Mouse (Mus musculus) bone marrow, adult 2 months (tissue): ENCODE measurements around the gene Rbm12.

Experiments
- CTCF ChIP-seq: fragments of 200-500 bp; IDR thresholded peaks from 2 replicates; pipeline ENCODE4 v1.5.1; 2011; ENCODE audit warnings: low read length, control low read depth; ENCODE audit not compliant: control insufficient read depth, insufficient read depth
- POLR2A ChIP-seq: fragments of 200-500 bp; IDR thresholded peaks from 2 replicates; pipeline ENCODE4 v1.6.1; 2011; ENCODE audit warnings: low read depth, mild to moderate bottlenecking, control low read depth, low read length, borderline replicate concordance; ENCODE audit not compliant: control insufficient read depth

DNA sequence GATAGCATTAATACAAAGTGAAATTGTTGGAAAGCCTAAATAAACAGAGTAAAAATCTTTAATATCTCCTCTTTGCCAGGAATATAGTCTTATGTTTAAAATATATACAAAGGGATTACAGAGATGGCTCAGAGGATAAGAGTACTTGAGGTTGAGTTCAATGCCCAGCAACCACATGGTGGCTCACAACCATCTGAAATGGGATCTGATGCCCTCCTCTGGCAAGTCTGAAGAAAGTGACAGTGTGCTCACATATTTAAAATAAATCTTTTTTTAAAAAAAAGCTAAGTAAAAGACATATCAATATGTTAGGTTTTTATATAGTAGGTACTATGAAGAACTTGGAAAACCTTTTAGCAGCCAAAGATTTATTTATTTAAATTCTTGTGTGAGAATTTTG lies 39.8 kb upstream of the Rbm12 start:
- TF ChIP-seq CTCF (no peak), POLR2A (no peak)
